Mouse (Mus musculus) embryo, embryonic 10 days (tissue): Measurements from ENCODE around the gene Gm16867.
"Not testable (repeated sequence)": the region's sequence is repeated elsewhere in the genome, so short reads cannot be mapped to it uniquely, and the experiment has no call there.

Source experiments
- DNase-seq: peaks from one replicate; pipeline ENCODE4 v3.0.0-alpha.2; 2015; ENCODE audit warnings: low spot score

Gene Gm16867

GRCm38 (mm10) chr14:69467612-69468366 is 35.4 kb downstream of the Gm16867 start:
- DNase-seq, result not testable (repeated sequence)

- not testable (repeated sequence) for DNase-seq
These were observed 38.7 kb downstream of the Gm16867 start for GRCm38 (mm10) chr14:69464465-69464864.

DNA sequence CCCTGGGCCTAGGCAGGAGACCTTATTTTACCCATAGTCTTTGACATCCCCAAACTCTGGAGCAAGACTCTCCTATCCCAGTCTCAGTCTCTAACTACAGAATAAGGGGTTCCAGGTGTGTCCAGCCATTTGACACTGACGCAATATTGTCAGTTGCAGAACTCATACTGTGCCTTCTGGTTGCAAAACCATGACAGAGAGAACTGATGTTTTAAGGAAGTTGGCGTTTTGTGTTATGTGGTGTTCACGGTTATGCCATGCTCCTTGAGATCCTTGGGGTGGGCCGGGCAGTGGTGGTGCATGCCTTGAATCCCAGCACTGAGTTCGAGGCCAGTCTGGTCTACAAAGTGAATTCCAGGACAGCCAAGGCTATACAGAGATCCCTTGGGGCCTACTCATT is 45.5 kb downstream of the Gm16867 start:
- DNase-seq, result not testable (repeated sequence)

DNA sequence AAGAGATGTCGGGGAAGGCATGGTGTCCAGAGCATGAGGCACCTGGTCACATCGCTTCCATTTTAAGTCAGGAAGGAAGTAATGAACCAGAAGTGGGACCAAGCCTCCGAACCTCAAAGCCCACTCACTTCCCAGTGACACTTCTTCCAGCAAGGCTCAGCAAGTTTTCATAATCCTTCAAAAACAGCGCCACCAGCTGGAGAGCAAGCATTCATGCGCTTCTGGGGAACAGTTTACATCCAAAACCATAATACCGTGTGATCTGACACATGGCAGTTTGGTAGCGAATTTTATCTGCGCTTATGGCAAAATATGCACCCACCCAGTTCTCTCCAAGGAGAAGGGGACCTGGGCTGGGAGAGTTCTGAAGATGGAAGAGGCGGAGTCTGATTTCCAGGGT is 48.5 kb downstream of the Gm16867 start:
- not testable (repeated sequence) for DNase-seq

DNA sequence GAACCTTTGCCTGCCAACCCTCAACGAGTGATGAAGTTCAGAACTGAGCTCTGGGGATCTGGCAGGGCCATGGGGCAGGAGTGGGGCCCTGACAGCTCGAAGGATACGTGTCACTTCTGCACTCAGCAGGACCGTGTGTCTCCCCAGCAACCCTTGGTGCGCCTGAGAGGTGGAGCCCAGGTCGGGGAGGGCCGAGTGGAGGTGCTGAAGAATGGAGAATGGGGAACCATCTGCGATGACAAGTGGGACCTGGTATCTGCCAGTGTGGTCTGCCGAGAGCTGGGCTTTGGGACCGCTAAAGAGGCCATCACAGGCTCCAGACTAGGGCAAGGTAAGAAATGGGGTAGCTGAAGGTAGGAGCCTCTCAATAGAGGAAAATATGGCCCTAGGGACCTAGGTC is 54.3 kb downstream of the Gm16867 start:
- DNase-seq, result not testable (repeated sequence)

- not testable (repeated sequence) for DNase-seq
These were observed 56.2 kb downstream of the Gm16867 start for GRCm38 (mm10) chr14:69447006-69447405.

DNA sequence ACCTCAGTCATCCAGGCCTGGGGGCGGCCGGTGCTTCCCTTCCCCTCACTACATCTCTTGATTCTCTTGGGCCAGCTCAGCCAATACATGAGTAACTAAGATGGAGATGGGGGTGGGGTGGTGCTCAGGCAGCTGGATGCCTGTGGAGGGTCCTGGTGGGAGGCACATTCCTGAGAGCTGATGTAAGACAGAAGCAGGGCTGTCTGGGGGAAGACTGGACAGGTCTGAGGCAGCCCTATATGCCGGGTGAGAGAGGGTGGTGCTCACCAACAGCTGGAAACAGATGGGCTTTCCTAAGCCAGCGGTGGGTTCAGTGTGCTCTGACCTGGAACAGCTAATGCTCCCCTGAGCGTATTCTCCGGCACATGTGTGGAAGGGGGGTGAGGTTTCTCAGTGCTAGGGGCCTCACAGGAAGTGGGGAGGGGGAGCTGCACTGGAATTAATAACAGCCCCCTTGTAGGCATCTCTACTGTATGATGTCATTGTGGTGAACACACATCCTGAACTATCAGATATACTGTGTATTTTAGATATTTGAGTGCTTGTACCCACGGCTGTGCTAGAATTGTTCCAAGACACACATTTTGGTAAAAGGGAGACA is 60.0 kb downstream of the Gm16867 start:
- not testable (repeated sequence) for DNase-seq

DNA sequence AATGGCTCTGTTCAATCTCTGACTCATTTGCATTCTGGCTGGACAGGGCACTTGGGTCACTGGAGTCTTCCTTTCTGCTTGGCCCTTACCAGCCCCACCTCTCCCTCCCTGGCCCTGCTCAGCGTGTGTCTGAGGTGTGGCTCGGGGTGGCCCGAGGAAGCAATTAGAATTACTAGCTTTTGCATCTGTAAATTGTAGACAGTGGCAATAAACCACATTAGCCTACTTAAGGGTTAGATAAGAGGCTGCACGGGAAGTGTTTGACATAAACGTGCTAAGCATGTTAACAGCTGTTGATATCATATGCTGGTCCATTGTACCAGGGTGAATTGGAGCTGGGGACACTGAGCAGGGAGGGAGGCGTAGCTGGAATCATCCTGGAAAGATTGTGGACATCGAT is 62.2 kb downstream of the Gm16867 start:
- DNase-seq, result not testable (repeated sequence)

DNA sequence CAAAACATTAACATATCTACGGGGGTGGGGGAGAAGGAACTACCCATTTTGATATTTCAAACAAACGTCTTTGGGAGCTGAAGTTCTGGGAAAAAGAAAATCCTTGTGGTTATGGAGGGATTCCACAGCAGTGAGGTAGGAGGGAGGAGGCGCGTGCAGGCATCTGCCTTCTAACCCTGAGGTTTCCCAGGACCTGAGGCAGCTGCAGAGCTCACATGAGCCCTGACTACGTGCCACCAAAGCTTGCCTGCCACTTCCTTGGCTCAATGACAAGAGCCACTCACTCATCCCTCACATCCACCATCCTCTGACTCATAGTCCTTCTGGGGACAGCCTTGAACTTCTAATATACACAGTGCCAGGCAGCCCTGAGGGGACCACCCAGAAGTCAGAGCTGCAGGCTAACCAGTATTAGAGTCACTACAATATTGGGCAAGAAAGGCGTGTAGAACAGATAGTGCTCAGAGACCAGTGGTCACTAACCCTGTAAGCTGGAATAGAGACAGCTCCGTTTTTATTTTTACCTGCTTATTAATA is 64.4 kb downstream of the Gm16867 start:
- not testable (repeated sequence) for DNase-seq

DNA sequence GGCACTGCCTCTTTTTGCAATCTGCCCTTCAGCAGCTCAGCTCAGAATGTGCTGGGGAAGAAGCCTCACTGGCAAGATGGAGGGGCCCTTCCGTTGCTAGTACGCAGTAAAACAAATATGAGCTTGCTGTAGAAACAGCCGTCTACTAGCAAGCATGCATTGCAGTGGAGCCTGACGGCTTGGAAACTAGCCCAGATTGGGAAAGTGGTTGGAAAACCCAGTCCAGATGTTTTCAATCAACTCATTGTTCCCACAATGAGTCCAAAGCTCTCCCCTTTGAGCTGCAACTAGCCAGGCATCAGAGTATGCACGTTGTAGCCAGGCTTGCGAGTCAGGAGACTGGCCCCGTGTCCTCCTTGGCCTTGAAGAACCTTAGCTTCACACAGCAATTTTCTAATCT is 82.2 kb downstream of the Gm16867 start:
- not testable (repeated sequence) for DNase-seq

GRCm38 (mm10) chr14:69417545-69417944 is 85.6 kb downstream of the Gm16867 start:
- DNase-seq, result not testable (repeated sequence)
